Mouse (Mus musculus) olfactory bulb, adult 2 months (tissue): ENCODE results near the gene Apbb1. TPM values are rescaled to one million over a fixed set of nuclear protein-coding genes. Genes with fewer than 3 reads are reported as not detected.

Source experiments
- H3K27ac ChIP-seq: fragments of 200-500 bp; 2 replicates; pipeline ENCODE4 v1.5.1; 2012; ENCODE audit warnings: low read depth, low read length; ENCODE audit not compliant: insufficient read depth
- H3K4me1 ChIP-seq: fragments of 200-500 bp; 2 replicates; pipeline ENCODE4 v1.6.1; 2012; ENCODE audit warnings: low read length; ENCODE audit not compliant: control insufficient read depth, insufficient read depth
- H3K4me3 ChIP-seq: fragments of 200-500 bp; 2 replicates; pipeline ENCODE4 v1.5.1; 2012; ENCODE audit warnings: mild to moderate bottlenecking, low read depth, low read length, moderate library complexity; ENCODE audit not compliant: insufficient read depth
- CTCF ChIP-seq: fragments of 200-500 bp; IDR thresholded peaks from 2 replicates; pipeline ENCODE4 v1.5.1; 2012; ENCODE audit warnings: low read depth, mild to moderate bottlenecking, low read length, moderate library complexity; ENCODE audit not compliant: insufficient read depth
- POLR2A ChIP-seq: fragments of 200-500 bp; IDR thresholded peaks from 2 replicates; pipeline ENCODE4 v1.6.1; 2012; ENCODE audit warnings: mild to moderate bottlenecking, low read depth, low read length, moderate library complexity; ENCODE audit not compliant: insufficient read depth
- WGBS: fragments of 180-500 bp; shearing (Covaris S2); methylation state at CpG from one replicate; pipeline ENCODE4 v1.1.7; 2018; 5-methylcytosine and 5-hydroxymethylcytosine counted together
- polyA plus RNA-seq: library from polyadenylated mRNA; stranded (reverse); fragments of >200 nt; gene quantifications from 2 replicates; pipeline ENCODE4 v1.2.4, GENCODE M21; 2012; ENCODE audit warnings: low replicate concordance; ENCODE audit not compliant: missing spikeins, insufficient read depth, insufficient read length

Apbb1 gene
- polyA plus RNA-seq, 1 experiment: not detected

- Histone ChIP-seq H3K4me3 (no peak overlapping the region), H3K4me1 (no peaks in the 10 kb centered on the region), H3K27ac (no peak overlapping the region)
- TF ChIP-seq POLR2A (no peak), CTCF (no peak)
- WGBS: 77% methylated on average over 7 of the region's 7 CpGs
Observed at GRCm38 (mm10) chr7:105547970-105548369, 33.5 kb downstream of the Apbb1 start.

- TF ChIP-seq CTCF: no peak
- TF ChIP-seq POLR2A: no peak
- Histone ChIP-seq H3K4me3 (no peak overlapping the region), H3K4me1 (no peaks in the 10 kb centered on the region), H3K27ac (no peak overlapping the region)
- WGBS: 83% methylated on average over 8 of the region's 8 CpGs
Observed at GRCm38 (mm10) chr7:105545986-105546385, 35.5 kb downstream of the Apbb1 start.

DNA sequence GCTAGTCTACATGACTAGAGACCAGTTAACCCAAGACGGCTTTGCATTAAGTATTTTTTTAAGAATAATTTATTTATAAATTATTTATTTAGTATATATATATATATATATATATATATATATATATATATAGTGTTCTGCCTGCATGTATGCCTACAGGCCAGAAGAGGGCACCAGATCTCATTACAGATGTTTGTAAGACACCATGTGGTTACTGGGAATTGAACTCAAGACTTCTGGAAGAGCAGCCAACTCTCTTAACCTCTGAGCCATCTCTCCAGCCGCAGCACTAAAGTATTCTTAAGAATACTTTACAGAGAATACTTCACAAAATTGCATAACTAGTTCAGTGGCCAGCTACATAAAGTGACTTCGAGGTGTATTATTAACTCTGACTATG is 47.3 kb downstream of the Apbb1 start:
- TF ChIP-seq POLR2A (no peak), CTCF (no peak)
- 86% methylated on average over 3 of the region's 3 CpGs for WGBS
- H3K27ac ChIP-seq: no peak overlapping the region
- no peak overlapping the region for H3K4me3 ChIP-seq
- no peaks in the 10 kb centered on the region for H3K4me1 ChIP-seq

- TF ChIP-seq POLR2A (no peak), CTCF (no peak)
- H3K4me1 ChIP-seq: no peaks in the 10 kb centered on the region
- H3K4me3 ChIP-seq: no peak overlapping the region
- no peak overlapping the region for H3K27ac ChIP-seq
- WGBS: 76% methylated on average over 4 of the region's 4 CpGs
Observed at GRCm38 (mm10) chr7:105528094-105528493, 53.4 kb downstream of the Apbb1 start.

- no peak overlapping the region for H3K27ac ChIP-seq
- no peaks in the 10 kb centered on the region for H3K4me1 ChIP-seq
- H3K4me3 ChIP-seq: no peak overlapping the region
- no peak for TF ChIP-seq POLR2A
- peak; percentile 31; the same call in 1 of the 2 replicates for TF ChIP-seq CTCF
- 39% methylated on average over 1 of the region's 1 CpGs for WGBS
Observed at GRCm38 (mm10) chr7:105527306-105527937, 54.0 kb downstream of the Apbb1 start.

DNA sequence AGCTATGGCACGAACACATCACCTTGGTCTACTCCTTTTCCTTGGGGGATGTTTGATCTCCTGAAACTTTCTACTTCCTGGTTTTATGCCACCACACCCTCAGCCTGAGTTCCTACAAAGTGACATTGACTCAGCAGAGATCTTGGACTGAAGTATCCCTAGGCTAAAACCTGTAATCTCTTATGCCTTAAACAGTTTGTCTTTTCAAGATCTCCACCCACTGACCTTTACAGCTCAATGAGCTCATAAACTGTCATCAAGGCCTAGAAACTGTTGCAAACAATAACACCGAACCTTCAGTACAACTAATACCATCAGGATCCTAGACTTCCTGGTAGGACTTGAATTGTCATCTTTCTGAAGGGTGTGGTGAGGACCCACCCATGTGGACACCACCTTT is 57.2 kb downstream of the Apbb1 start:
- Histone ChIP-seq H3K4me3 (no peak overlapping the region), H3K4me1 (peaks cover 7% of the 10 kb centered on the region), H3K27ac (no peak overlapping the region)
- WGBS: 81% methylated on average over 2 of the region's 2 CpGs
- TF ChIP-seq POLR2A: no peak
- no peak for TF ChIP-seq CTCF

- Histone ChIP-seq H3K27ac (peak overlapping the region; percentile 62; the same call in 1 of the 2 replicates), H3K4me3 (no peak overlapping the region), H3K4me1 (peaks cover 7% of the 10 kb centered on the region)
- TF ChIP-seq CTCF (no peak), POLR2A (no peak)
- WGBS: 31% methylated on average over 6 of the region's 6 CpGs
Observed at GRCm38 (mm10) chr7:105520201-105520600, 61.3 kb downstream of the Apbb1 start.

GRCm38 (mm10) chr7:105519771-105520170 is 61.7 kb downstream of the Apbb1 start:
- Histone ChIP-seq H3K4me3 (no peak overlapping the region), H3K4me1 (peaks cover 7% of the 10 kb centered on the region), H3K27ac (peak overlapping the region; percentile 62)
- 55% methylated on average over 2 of the region's 2 CpGs for WGBS
- TF ChIP-seq POLR2A (no peak), CTCF (no peak)

- Histone ChIP-seq H3K4me1 (peaks cover 7% of the 10 kb centered on the region), H3K4me3 (no peak overlapping the region), H3K27ac (peak overlapping the region; percentile 29; the same call in 1 of the 2 replicates)
- WGBS: 41% methylated on average over 11 of the region's 11 CpGs
- TF ChIP-seq CTCF: no peak
- no peak for TF ChIP-seq POLR2A
Observed at GRCm38 (mm10) chr7:105519336-105519735, 62.1 kb downstream of the Apbb1 start.
